In the genomic region with DNA sequence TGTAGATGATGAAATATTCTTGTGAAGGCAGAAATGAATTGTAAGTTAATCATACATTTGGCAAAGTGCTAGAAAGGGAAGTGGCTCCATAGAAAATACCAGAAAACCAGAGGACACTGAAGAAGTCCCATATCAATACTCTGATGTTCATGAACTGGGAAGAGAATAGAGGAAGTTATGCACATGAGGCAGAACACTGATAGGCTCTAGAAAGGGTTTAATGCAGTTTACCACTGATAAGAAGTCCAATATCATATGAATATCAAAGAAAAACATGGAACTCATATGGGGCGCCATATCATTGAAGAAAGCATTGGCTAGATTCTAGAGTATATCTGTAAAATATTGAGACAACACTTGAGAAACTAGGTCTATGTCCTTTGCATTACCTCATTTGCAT, we compare ENCODE assay signal across 27 mouse cellular contexts.
"Had no signal": no experiment of that assay in that cellular context is flagged by ENCODE, and none has a peak within 500 bp of the region (broad histone marks: within the 10 kb centered on the region; RNA-seq: fewer than 3 reads in every experiment).

No protein-coding gene starts in this region.

- H3K36me3 ChIP-seq: embryonic facial prominence, embryonic 10.5 days; embryonic facial prominence, embryonic 12.5 days; embryonic facial prominence, embryonic 13.5 days; embryonic facial prominence, embryonic 15.5 days; forebrain, embryonic 10.5 days; forebrain, embryonic 12.5 days; forebrain, embryonic 15.5 days; heart, embryonic 10.5 days had no signal

- H3K9ac ChIP-seq: embryonic facial prominence, embryonic 12.5 days; embryonic facial prominence, embryonic 13.5 days; embryonic facial prominence, embryonic 15.5 days; forebrain, embryonic 12.5 days; forebrain, embryonic 15.5 days; forebrain, postnatal 0 days had no signal

- H3K4me3 ChIP-seq: embryonic facial prominence, embryonic 10.5 days; embryonic facial prominence, embryonic 12.5 days; embryonic facial prominence, embryonic 13.5 days; embryonic facial prominence, embryonic 15.5 days; erythroblast, embryonic 14.5 days; forebrain, embryonic 10.5 days; forebrain, embryonic 12.5 days; forebrain, embryonic 15.5 days; gastrocnemius, adult 2 months; heart, adult 2 months; heart, embryonic 10.5 days had no signal

- H3K27me3 ChIP-seq: embryonic facial prominence, embryonic 12.5 days; embryonic facial prominence, embryonic 13.5 days; embryonic facial prominence, embryonic 15.5 days; forebrain, embryonic 12.5 days; forebrain, embryonic 15.5 days had no signal

- H3K27ac ChIP-seq: embryonic facial prominence, embryonic 10.5 days; embryonic facial prominence, embryonic 12.5 days; embryonic facial prominence, embryonic 13.5 days; embryonic facial prominence, embryonic 15.5 days; forebrain, embryonic 10.5 days; forebrain, embryonic 12.5 days; forebrain, embryonic 15.5 days; gastrocnemius, adult 2 months; heart, adult 2 months; heart, embryonic 10.5 days had no signal

- DNase-seq: cerebellum, adult 9-10 months; cerebellum, adult 9-11 months; cerebellum, postnatal 10 days; cerebellum, postnatal 14 days; cerebellum, postnatal 25 days; cerebellum, postnatal 36 days; embryo, embryonic 11 days; forebrain, postnatal 0 days; gastrocnemius, adult 2 months; gastrocnemius, postnatal 10 days; gastrocnemius, postnatal 14 days; gastrocnemius, postnatal 25 days; gastrocnemius, postnatal 36 days; heart, adult 11 months; heart, adult 18-20 months; heart, adult 2 months had no signal

- H3K4me2 ChIP-seq: embryonic facial prominence, embryonic 12.5 days; embryonic facial prominence, embryonic 13.5 days; embryonic facial prominence, embryonic 15.5 days; forebrain, embryonic 12.5 days; forebrain, embryonic 15.5 days had no signal

- ATAC-seq: forebrain, embryonic 14.5 days; forebrain, embryonic 15.5 days; forebrain, embryonic 16.5 days; forebrain, postnatal 0 days had no signal

- H3K4me1 ChIP-seq: embryonic facial prominence, embryonic 10.5 days; embryonic facial prominence, embryonic 12.5 days; embryonic facial prominence, embryonic 13.5 days; embryonic facial prominence, embryonic 15.5 days; forebrain, embryonic 15.5 days; heart, embryonic 10.5 days had no signal

- H3K9me3 ChIP-seq: embryonic facial prominence, embryonic 10.5 days; embryonic facial prominence, embryonic 12.5 days; embryonic facial prominence, embryonic 13.5 days; embryonic facial prominence, embryonic 15.5 days; forebrain, embryonic 10.5 days; forebrain, embryonic 12.5 days; forebrain, embryonic 15.5 days; heart, embryonic 10.5 days had no signal
